Mouse (Mus musculus): ENCODE measurements around the gene Gm20481.
"Not testable (repeated sequence)": the region's sequence is repeated elsewhere in the genome, so short reads cannot be mapped to it uniquely, and the experiment has no call there.

Gene Gm20481

GRCm38 (mm10) chr17:34975581-34976492, 6.1 kb downstream of the Gm20481 start:
- no peak for DNase-seq

DNA sequence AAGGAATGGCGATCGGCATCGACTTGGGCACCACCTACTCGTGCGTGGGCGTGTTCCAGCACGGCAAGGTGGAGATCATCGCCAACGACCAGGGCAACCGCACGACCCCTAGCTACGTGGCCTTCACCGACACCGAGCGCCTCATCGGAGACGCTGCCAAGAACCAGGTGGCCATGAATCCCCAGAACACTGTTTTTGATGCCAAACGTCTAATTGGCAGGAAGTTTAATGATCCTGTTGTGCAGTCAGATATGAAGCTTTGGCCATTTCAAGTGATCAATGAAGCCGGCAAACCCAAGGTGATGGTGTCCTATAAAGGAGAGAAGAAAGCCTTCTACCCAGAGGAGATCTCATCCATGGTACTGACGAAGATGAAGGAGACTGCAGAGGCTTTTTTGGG, 7.3 kb downstream of the Gm20481 start:
- no peak for DNase-seq

DNA sequence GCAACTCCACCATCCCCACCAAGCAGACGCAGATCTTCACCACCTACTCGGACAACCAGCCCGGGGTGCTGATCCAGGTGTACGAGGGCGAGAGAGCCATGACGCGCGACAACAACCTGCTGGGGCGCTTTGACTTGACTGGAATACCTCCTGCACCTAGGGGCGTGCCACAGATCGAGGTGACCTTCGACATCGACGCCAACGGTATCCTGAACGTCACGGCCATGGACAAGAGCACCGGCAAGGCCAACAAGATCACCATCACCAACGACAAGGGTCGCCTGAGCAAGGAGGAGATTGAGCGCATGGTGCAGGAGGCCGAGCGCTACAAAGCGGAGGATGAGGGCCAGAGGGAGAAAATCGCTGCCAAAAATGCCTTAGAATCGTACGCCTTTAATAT, 8.5 kb downstream of the Gm20481 start:
- DNase-seq, result no peak

DNA sequence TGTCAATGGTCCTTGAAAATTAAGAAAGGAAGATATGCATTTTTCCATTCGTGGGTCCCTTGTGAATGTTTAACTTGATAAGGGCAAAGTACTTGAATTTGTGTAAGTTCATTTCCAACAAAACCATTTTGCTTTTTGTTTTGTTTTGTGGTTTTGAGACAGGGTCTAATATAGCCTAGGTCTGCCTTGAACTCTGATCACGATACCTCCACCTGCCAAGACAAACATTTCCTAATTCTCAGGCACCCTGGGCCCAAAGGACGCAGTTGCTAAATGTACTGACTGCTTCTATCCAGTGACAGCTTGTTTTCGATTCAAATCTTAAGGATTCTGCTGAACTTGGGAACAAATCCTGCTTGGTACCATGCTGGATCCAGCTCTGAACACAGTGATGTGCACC, 9.9 kb downstream of the Gm20481 start:
- no peak for DNase-seq

DNA sequence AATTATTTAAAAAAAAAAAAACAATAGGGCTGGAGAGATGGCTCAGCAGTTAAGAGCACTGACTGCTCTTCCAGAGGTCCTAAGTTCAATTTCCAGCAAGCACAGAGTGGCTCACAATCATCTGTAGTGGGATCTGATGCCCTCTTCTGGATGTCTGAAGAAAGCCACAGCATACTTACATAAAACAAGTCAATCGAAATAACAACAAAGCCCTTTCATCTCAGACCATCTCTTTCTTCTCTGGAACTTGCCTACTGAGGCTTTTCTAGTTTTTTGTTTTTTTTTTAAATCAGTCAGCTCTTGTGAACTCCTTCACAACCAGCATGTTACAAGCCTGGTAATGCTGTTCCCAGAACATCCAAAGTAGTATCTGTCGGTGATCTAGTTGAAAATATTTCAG, 10.9 kb downstream of the Gm20481 start:
- no peak for DNase-seq

DNA sequence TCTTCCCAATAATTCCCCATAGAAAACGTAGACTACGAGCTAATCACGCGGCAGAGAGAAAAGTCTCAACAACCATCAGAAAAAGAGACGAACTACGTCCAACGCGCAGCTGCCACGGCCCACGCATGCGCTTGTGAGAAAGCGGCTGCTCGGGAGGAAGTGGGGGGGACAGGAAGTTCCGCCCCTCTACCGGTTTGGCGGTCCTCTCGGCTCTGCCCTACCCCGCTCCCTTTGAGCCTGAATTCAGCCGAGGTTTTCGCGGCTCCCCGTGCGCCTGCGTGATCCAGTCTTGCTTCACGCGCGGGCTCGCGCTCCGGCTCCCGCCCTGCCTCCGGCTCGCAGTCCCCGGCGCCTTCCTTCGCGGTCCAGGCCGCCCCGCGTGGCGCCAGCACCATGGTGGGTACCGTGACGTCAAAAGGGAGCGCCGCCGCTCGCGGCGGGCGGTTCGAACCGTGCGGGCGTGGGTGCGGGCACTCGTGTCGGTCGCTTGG, 12.0 kb downstream of the Gm20481 start, which contains the start of gene Lsm2:
Gene Lsm2, plus strand, starts transcription at position 173 of the 491 bp plus-strand sequence.
- DNase-seq, result peak; percentile 92

- no peak for DNase-seq
Measured at GRCm38 (mm10) chr17:34982328-34982727, 12.6 kb downstream of the Gm20481 start.

- no peak for DNase-seq
Measured at GRCm38 (mm10) chr17:34984218-34984617, 14.5 kb downstream of the Gm20481 start.

- DNase-seq, result no peak
Measured at GRCm38 (mm10) chr17:34994751-34995150, 25.0 kb downstream of the Gm20481 start.

DNA sequence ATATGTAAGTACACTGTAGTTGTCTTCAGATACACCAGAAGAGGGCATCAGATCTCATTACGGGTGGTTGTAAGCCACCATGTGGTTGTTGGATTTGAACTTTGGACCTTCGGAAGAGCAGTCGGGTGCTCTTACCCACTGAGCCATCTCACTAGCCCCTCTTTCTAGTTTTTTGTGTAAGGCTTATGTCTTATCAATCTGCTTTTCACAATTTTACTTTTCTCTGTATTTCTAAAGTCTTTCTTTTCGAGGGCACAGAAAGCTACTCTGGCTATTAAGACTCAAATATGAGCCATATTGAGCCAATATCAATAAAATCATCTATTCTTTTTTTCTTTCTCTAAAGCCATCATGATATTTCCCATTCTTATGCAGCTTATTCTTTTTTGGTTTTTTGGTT, 25.5 kb downstream of the Gm20481 start:
- not testable (repeated sequence) for DNase-seq

GRCm38 (mm10) chr17:34995927-34996326, 26.2 kb downstream of the Gm20481 start:
- not testable (repeated sequence) for DNase-seq

- no peak for DNase-seq
Measured at GRCm38 (mm10) chr17:34996411-34997141, 26.9 kb downstream of the Gm20481 start.

- DNase-seq, result no peak
Measured at GRCm38 (mm10) chr17:34997142-34997483, 27.4 kb downstream of the Gm20481 start.

DNA sequence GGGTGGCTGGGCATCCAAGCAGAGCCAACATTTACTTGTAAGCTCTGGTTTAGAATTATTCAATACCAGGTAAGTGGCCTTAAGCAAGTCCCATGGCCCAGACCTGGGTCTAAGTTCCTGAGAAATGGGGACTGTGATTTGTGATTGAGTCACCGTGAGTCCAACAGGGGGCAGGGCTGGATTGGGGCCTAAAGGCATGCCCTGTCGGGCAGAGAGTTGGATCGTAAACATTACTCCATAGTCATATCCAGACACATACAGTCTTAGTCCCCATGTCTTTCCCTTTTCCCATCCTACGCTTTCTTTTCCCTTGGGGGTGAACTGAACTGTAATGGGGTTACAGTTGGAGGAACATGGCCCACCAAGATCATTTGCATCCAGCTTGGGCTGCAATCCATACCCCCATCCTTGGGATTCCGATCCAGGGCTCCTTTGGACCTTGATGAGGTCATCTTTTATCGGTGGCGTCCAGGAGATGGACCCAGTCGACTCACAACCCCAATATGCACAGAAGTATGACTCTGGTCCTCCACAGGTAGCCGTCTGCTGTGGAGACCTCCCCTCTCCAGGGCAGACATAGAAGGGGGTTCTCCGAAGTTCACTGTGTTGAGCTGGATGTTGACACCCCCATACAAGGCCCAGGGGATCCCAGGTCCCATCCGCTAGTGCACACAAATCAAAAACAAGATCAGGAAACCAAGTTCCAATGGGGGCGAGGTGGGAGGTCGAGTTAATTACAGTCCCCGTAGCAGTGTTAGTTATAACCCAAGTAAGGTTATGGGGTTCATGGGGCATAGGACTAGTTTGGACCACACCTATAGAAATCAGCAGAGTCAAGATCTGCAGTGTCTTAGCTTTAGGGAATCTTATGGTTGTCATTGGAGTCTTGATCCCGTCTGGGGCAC, 29.1 kb downstream of the Gm20481 start:
- DNase-seq, result no peak

GRCm38 (mm10) chr17:34999871-35000716, 30.4 kb downstream of the Gm20481 start:
- DNase-seq, result not testable (repeated sequence)

GRCm38 (mm10) chr17:35000717-35001451, 31.2 kb downstream of the Gm20481 start, which contains the start of gene Vars:
Gene Vars (plus strand): TSS chr17:35000987.
- DNase-seq, result peak; percentile 86

DNA sequence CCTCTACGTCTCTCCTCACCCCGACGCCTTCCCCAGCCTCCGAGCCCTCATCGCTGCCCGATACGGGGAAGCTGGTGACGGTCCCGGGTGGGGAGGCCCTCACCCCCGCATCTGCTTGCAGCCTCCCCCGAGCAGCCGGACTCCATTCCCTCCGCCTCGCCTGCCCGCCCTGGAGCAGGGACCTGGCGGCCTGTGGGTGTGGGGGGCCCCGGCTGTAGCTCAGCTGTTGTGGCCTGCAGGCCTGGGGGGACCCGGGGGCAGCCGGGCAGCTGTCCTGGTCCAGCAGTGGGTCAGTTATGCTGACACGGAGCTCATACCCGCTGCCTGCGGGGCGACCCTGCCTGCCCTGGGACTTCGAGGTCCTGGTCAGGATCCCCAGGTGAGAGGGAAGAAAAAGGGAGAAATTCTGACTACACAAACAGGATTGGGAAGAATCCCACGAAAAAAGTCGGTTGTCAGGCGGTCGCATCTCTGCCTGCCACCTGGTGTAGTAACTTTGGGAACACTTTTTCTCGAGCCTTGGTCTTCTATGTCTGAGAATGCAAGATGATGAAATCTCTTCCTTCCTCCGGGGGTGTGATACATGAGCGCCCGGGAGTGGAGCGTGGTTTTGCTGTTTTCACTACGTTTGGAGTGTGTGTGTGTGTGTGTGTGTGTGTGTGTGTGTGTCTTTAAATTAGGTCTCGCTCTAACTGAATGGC, 31.9 kb downstream of the Gm20481 start:
- DNase-seq, result peak; percentile 64

DNA sequence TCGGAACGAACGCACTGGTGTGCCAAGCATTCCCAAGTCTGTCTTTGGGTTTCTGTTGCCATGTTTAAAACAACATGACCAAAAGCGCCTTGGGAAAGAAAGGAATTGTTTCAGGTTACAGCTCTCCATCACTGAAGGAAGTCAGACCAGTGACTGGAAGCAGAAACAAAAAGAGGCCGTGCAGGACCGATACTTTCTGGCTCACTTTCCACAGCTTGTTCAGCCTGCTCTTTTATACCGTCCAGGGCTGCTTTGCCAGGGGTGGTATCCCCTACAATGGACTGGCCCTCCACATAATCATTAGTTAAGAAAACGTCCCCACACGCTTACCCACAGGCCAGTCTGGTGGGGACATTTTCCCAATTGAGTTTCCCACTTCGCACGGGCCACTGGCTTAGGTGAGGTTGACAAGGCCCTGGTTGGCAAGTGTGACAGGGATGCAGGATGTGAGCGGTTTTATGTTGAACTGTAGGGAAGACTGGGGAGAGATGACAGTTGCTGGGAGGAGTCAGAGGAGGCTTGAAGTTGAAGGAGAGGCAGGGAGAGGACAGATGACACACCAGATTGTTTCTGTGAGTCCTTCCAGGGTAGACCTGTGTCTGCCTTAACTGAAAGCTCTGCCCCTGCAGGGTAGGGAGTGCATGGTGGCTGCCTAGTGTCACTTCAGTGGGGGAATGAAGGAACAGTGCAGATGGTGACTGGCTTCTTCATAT, 32.6 kb downstream of the Gm20481 start:
- no peak for DNase-seq

DNA sequence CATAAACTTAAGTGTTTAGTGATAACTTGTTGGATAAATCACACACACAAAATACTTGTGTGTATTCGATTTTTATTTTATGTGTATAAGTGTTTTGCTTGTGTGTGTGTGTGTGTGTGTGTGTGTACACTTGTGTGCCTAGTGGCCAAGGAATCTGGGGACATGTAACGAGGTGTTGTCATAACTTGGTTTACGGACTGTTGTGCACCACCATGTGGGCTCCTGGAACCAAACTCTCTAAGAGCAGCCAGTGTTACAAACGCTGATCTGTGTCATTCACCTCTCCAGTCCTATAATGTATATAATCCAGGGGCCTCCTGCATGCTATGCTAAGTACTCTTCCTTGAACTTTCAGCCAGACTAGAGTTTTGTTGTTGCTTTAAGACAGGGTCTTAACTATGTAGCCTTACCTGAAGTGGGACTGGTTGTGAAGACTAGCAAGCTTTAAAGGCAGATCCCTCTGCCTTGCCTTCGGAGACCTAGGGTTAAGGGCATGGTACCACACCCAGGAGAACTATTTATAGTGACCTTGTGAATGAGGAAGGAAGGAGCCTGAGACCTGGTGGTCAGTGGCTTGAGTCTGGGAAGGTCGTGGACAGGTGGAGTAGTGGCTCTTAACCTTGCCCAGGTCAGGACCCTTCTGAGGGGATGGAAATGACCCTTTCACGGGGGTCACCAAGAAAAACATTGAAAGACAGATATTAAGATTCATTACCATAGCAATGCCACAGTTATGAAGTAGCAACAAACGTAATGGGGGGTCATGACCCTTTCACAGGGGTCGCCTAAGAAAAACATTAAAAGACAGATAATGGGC, 33.5 kb downstream of the Gm20481 start:
- DNase-seq, result no peak

Measured in thymus, postnatal 4 days (tissue).